Mouse (Mus musculus) embryo, embryonic 11 days (tissue): ENCODE measurements at regions not wholly inside any gene's neighbourhood (a gene's known extent, or its start where the extent isn't known, plus 50 kb on each side); places are given as distances from the start of the nearest gene placed in this dataset.
"Not testable (repeated sequence)": the region's sequence is repeated elsewhere in the genome, so short reads cannot be mapped to it uniquely, and the experiment has no call there.

Source experiments
- DNase-seq: peaks from one replicate; pipeline ENCODE4 v3.0.0-alpha.2; 2015

GRCm38 (mm10) chr8:12451857-12452256 is 56.8 kb downstream of the Sox1 start:
- no peak for DNase-seq

- not testable (repeated sequence) for DNase-seq
These were observed 60.3 kb downstream of the Sox1 start for GRCm38 (mm10) chr8:12455376-12455775.

GRCm38 (mm10) chr8:12456326-12456725 is 61.2 kb downstream of the Sox1 start:
- no peak for DNase-seq

- DNase-seq = no peak
These were observed 61.9 kb downstream of the Sox1 start for GRCm38 (mm10) chr8:12457015-12457414.

GRCm38 (mm10) chr8:12466845-12467244 is 71.8 kb downstream of the Sox1 start:
- DNase-seq = no peak

GRCm38 (mm10) chr8:12467386-12468326 is 72.6 kb downstream of the Sox1 start:
- peak; percentile 63 for DNase-seq

- DNase-seq = peak; percentile 79
These were observed 82.6 kb downstream of the Sox1 start for GRCm38 (mm10) chr8:12477449-12478401.

GRCm38 (mm10) chr8:12481918-12482317 is 86.8 kb downstream of the Sox1 start:
- no peak for DNase-seq

GRCm38 (mm10) chr8:12483551-12483950 is 88.5 kb downstream of the Sox1 start:
- no peak for DNase-seq

GRCm38 (mm10) chr8:12485326-12485725 is 87.5 kb upstream of the Spaca7 start:
- DNase-seq = no peak

- DNase-seq = no peak
These were observed 86.3 kb upstream of the Spaca7 start for GRCm38 (mm10) chr8:12486331-12487061.

GRCm38 (mm10) chr8:12487201-12487600 is 85.6 kb upstream of the Spaca7 start:
- DNase-seq = no peak

- no peak for DNase-seq
These were observed 83.6 kb upstream of the Spaca7 start for GRCm38 (mm10) chr8:12489194-12489593.

GRCm38 (mm10) chr8:12491472-12491871 is 81.4 kb upstream of the Spaca7 start:
- no peak for DNase-seq

- no peak for DNase-seq
These were observed 80.4 kb upstream of the Spaca7 start for GRCm38 (mm10) chr8:12492461-12492860.

- DNase-seq = no peak
These were observed 78.3 kb upstream of the Spaca7 start for GRCm38 (mm10) chr8:12494559-12494958.

GRCm38 (mm10) chr8:12497420-12497819 is 75.4 kb upstream of the Spaca7 start:
- DNase-seq = no peak

GRCm38 (mm10) chr8:12499658-12500057 is 73.2 kb upstream of the Spaca7 start:
- no peak for DNase-seq

- DNase-seq = no peak
These were observed 72.5 kb upstream of the Spaca7 start for GRCm38 (mm10) chr8:12500291-12500690.

GRCm38 (mm10) chr8:12501824-12502223 is 71.0 kb upstream of the Spaca7 start:
- no peak for DNase-seq

- peak; percentile 70 for DNase-seq
These were observed 70.5 kb upstream of the Spaca7 start for GRCm38 (mm10) chr8:12502321-12502775.

- DNase-seq = no peak
These were observed 70.0 kb upstream of the Spaca7 start for GRCm38 (mm10) chr8:12502856-12503255.

GRCm38 (mm10) chr8:12503344-12503743 is 69.5 kb upstream of the Spaca7 start:
- DNase-seq = peak; percentile 70
